In genomic region chr2:92459921-92460707, GRCm38 (mm10) we compare ENCODE assay signal across 8 mouse cellular contexts. TPM values are rescaled to one million over a fixed set of nuclear protein-coding genes. Genes with fewer than 3 reads are reported as not detected.
A peak's percentile ranks its signal among the peaks of the same experiment; 100 is the strongest.
DNase-seq lines count a peak whose midpoint lies in the region; ATAC-seq and TF ChIP-seq lines count a peak whose summit lies in the region.

TSS of gene Slc35c1 (minus strand) at chr2:92460538.

- TF ChIP-seq POLR2A in brain, embryonic 14.5 days (IDR thresholded peaks at IDR 0.05; ENCODE audit: borderline replicate concordance, extremely low read depth, insufficient read depth, insufficient read length, poor library complexity, severe bottlenecking) = no peak
- TF ChIP-seq POLR2A in limb, embryonic 14.5 days (IDR thresholded peaks at IDR 0.05; ENCODE audit: borderline replicate concordance, extremely low read depth, insufficient read depth, insufficient read length) = no peak
- peak; percentile 80 for TF ChIP-seq POLR2A in thymus, adult 2 months (IDR thresholded peaks at IDR 0.05; ENCODE audit: control insufficient read depth, extremely low read depth, insufficient read depth, low read length, poor library complexity)

- ATAC-seq in intestine, embryonic 16.5 days = peak; percentile 27
- ATAC-seq in limb, embryonic 14.5 days (ENCODE audit: low FRiP score, low read depth) = no peak
- 0 out of 2 replicates have a peak, but pooled peaks have one; percentile 52 for ATAC-seq in midbrain, embryonic 14.5 days (ENCODE audit: low FRiP score, low TSS enrichment)

- no peaks in the 10 kb centered on the region for H3K9me3 ChIP-seq in intestine, embryonic 16.5 days (ENCODE audit: control insufficient read depth, low read length)
- H3K9me3 ChIP-seq in limb, embryonic 14.5 days (ENCODE audit: control insufficient read depth, low read length) = no peaks in the 10 kb centered on the region
- no peaks in the 10 kb centered on the region for H3K9me3 ChIP-seq in midbrain, embryonic 14.5 days (ENCODE audit: control insufficient read depth, low read length)

- DNase-seq in frontal cortex, adult 2 months (ENCODE audit: extremely low spot score in 1 of 2, low spot score in 1 of 2) = no peak
- no peak for DNase-seq in frontal cortex, postnatal 25 days (ENCODE audit: low spot score in 2 of 2)
- no peak for DNase-seq in brain, embryonic 14.5 days (ENCODE audit: low read depth)
- DNase-seq in gonadal fat pad, adult 2 months (ENCODE audit: low read depth) = no peak
- no peak for DNase-seq in limb, embryonic 14.5 days (ENCODE audit: low spot score)
- peak; percentile 26 for DNase-seq in midbrain, embryonic 14.5 days
- peak; percentile 76 for DNase-seq in thymus, adult 2 months

- TF ChIP-seq CTCF in brain, embryonic 14.5 days (IDR thresholded peaks at IDR 0.05; ENCODE audit: borderline replicate concordance, extremely low read depth, insufficient read depth, insufficient read length) = no peak
- TF ChIP-seq CTCF in thymus, adult 2 months (IDR thresholded peaks at IDR 0.05; ENCODE audit: borderline replicate concordance, control insufficient read depth, extremely low read depth, insufficient read depth, low read length, poor library complexity) = no peak

- peak within 1 kb of the TSS; percentile 89 for H3K9ac ChIP-seq in intestine, embryonic 16.5 days (ENCODE audit: low read depth, low read length)
- H3K9ac ChIP-seq in limb, embryonic 14.5 days (ENCODE audit: low read depth, low read length, severe bottlenecking) = peak within 1 kb of the TSS; percentile 79
- peak within 1 kb of the TSS; percentile 66 for H3K9ac ChIP-seq in midbrain, embryonic 14.5 days (replicated peaks; ENCODE audit: low read length)

- H3K36me3 ChIP-seq in intestine, embryonic 16.5 days (ENCODE audit: control insufficient read depth, insufficient read depth, low read length) = no peaks in the 10 kb centered on the region
- no peaks in the 10 kb centered on the region for H3K36me3 ChIP-seq in limb, embryonic 14.5 days (ENCODE audit: control insufficient read depth, insufficient read depth, low read length)
- no peaks in the 10 kb centered on the region for H3K36me3 ChIP-seq in midbrain, embryonic 14.5 days (ENCODE audit: control insufficient read depth, insufficient read depth, low read length)
- H3K36me3 ChIP-seq in thymus, adult 2 months (ENCODE audit: control insufficient read depth, insufficient read depth, low read length) = no peaks in the 10 kb centered on the region

- WGBS in intestine, embryonic 16.5 days = 2% methylated on average over 34 of the region's 34 CpGs
- 1% methylated on average over 34 of the region's 34 CpGs for WGBS in limb, embryonic 14.5 days
- 2% methylated on average over 34 of the region's 34 CpGs for WGBS in midbrain, embryonic 14.5 days
- 5% methylated on average over 34 of the region's 34 CpGs for WGBS in thymus, adult 2 months

- H3K4me3 ChIP-seq in intestine, embryonic 16.5 days (ENCODE audit: low read length) = peak within 1 kb of the TSS; percentile 87
- peak within 1 kb of the TSS; percentile 79 for H3K4me3 ChIP-seq in limb, embryonic 14.5 days (replicated peaks; ENCODE audit: low read length)
- H3K4me3 ChIP-seq in midbrain, embryonic 14.5 days (replicated peaks; ENCODE audit: low read depth, low read length) = peak within 1 kb of the TSS; percentile 75
- H3K4me3 ChIP-seq in thymus, adult 2 months (ENCODE audit: control insufficient read depth, insufficient read depth, low read length) = peak within 1 kb of the TSS; percentile 71

- H3K4me1 ChIP-seq in intestine, embryonic 16.5 days (ENCODE audit: control insufficient read depth, insufficient read depth, low read length) = peaks cover 34% of the 10 kb centered on the region
- H3K4me1 ChIP-seq in limb, embryonic 14.5 days (ENCODE audit: control insufficient read depth, insufficient read depth, low read length) = peaks cover 26% of the 10 kb centered on the region
- H3K4me1 ChIP-seq in midbrain, embryonic 14.5 days (ENCODE audit: control insufficient read depth, insufficient read depth, low read length) = peaks cover 33% of the 10 kb centered on the region
- peaks cover 47% of the 10 kb centered on the region for H3K4me1 ChIP-seq in thymus, adult 2 months (replicated peaks; ENCODE audit: control insufficient read depth, insufficient read depth, low read length)

- peak within 1 kb of the TSS; percentile 94 for H3K4me2 ChIP-seq in intestine, embryonic 16.5 days (ENCODE audit: low read depth, low read length)
- H3K4me2 ChIP-seq in limb, embryonic 14.5 days (replicated peaks; ENCODE audit: low read depth, low read length, severe bottlenecking) = peak within 1 kb of the TSS; percentile 93
- peak within 1 kb of the TSS; percentile 90 for H3K4me2 ChIP-seq in midbrain, embryonic 14.5 days (ENCODE audit: low read length)

- 0 out of 2 replicates have a peak, but pooled peaks cover 7% of the 10 kb centered on the region for H3K27me3 ChIP-seq in intestine, embryonic 16.5 days (replicated peaks; ENCODE audit: control insufficient read depth, insufficient read depth, low read length)
- 0 out of 2 replicates have a peak, but pooled peaks cover 5% of the 10 kb centered on the region for H3K27me3 ChIP-seq in limb, embryonic 14.5 days (ENCODE audit: control insufficient read depth, insufficient read depth, low read length)
- H3K27me3 ChIP-seq in midbrain, embryonic 14.5 days (ENCODE audit: control insufficient read depth, insufficient read depth, low read length) = peaks cover 17% of the 10 kb centered on the region
- H3K27me3 ChIP-seq in thymus, adult 2 months (ENCODE audit: control insufficient read depth, insufficient read depth, low read length) = no peaks in the 10 kb centered on the region

- peak within 1 kb of the TSS; percentile 75 for H3K27ac ChIP-seq in intestine, embryonic 16.5 days (ENCODE audit: low read length)
- H3K27ac ChIP-seq in limb, embryonic 14.5 days (replicated peaks; ENCODE audit: low read depth, low read length) = no peak within 1 kb of the TSS
- H3K27ac ChIP-seq in midbrain, embryonic 14.5 days (replicated peaks; ENCODE audit: low read depth, low read length) = peak within 1 kb of the TSS; percentile 61
- peak within 1 kb of the TSS; percentile 43; the same call in 1 of the 2 replicates for H3K27ac ChIP-seq in thymus, adult 2 months (ENCODE audit: control insufficient read depth, insufficient read depth, low read length)

RNA-seq across cellular contexts. Expression of gene Slc35c1, which starts in this region (rescaled TPM):
- 13.3 and 14.7 TPM in 2 replicates for polyA plus RNA-seq in frontal cortex, adult 2 months (2012; rRNA removed)
- polyA plus RNA-seq in brain, embryonic 14.5 days (2012; rRNA removed) = 14.2 and 14.5 TPM in 2 replicates
- 43.0 and 57.1 TPM in 2 replicates for polyA plus RNA-seq in gonadal fat pad, adult 2 months (2012; rRNA removed)
- 57.6 and 62.3 TPM in 2 replicates for polyA plus RNA-seq in intestine, embryonic 16.5 days (2015; fragmentation: Nextera tagmentation; extraction: Ambion mirVana)
- 16.1 and 24.1 TPM in 2 replicates for polyA plus RNA-seq in limb, embryonic 14.5 days (2012; rRNA removed)
- 14.3 and 15.1 TPM in 2 replicates for polyA plus RNA-seq in limb, embryonic 14.5 days (2014; fragmentation: Nextera tagmentation; extraction: Ambion mirVana)
- 8.6 and 11.9 TPM in 2 replicates for polyA plus RNA-seq in midbrain, embryonic 14.5 days (2014; fragmentation: Nextera tagmentation; extraction: Ambion mirVana)
- polyA plus RNA-seq in thymus, adult 2 months (2012; rRNA removed) = 144 and 156 TPM in 2 replicates

Comparison
In these comparisons a context has a peak if more than half of its experiments do, and no peak if none do; other contexts are left out.
1. DNase-seq: peak in midbrain, embryonic 14.5 days (single experiment) and thymus, adult 2 months (single experiment); none in frontal cortex, adult 2 months (0 of 2), frontal cortex, postnatal 25 days (0 of 2), brain, embryonic 14.5 days (single experiment), gonadal fat pad, adult 2 months (single experiment) and limb, embryonic 14.5 days (single experiment).
2. Peak in every context shown above with its lines, with median percentiles within 50 percentile points of each other: H3K4me2 ChIP-seq, H3K4me3 ChIP-seq and H3K9ac ChIP-seq.